Mouse (Mus musculus) MEL (cell line): ENCODE results near the gene Zcchc10. TPM values are rescaled to one million over a fixed set of nuclear protein-coding genes. Genes with fewer than 3 reads are reported as not detected.
"Not testable (repeated sequence)": the region's sequence is repeated elsewhere in the genome, so short reads cannot be mapped to it uniquely, and the experiment has no call there.

Experiments used
- DNase-seq: peaks from one replicate; pipeline ENCODE4 v3.0.0; 2011; ENCODE audit warnings: low read depth, low spot score
- H3K27ac ChIP-seq: 2 replicates; pipeline ENCODE4 v1.5.1; 2012; ENCODE audit warnings: low read depth, mild to moderate bottlenecking, control low read depth, low read length, moderate library complexity; ENCODE audit not compliant: control insufficient read depth
- H3K27me3 ChIP-seq, 2 experiments: fragments of 150-350 bp in 1 of 2; sonication (generic) in 1 of 2; 2 replicates each; pipeline ENCODE4 v1.6.1; 2012; ENCODE audit warnings: low read length in 2 of 2, mild to moderate bottlenecking in 2 of 2, improper control_type of control experiment in 1 of 2, moderate library complexity in 1 of 2; ENCODE audit not compliant: insufficient read depth in 2 of 2, control insufficient read depth in 1 of 2
- H3K36me3 ChIP-seq, 2 experiments: 2 replicates each; pipeline ENCODE4 v1.6.1; 2012 to 2014; ENCODE audit warnings: low read length in 2 of 2, improper control_type of control experiment in 1 of 2, inconsistent platforms in 1 of 2, mild to moderate bottlenecking in 1 of 2; ENCODE audit not compliant: insufficient read depth in 2 of 2, control insufficient read depth in 1 of 2
- H3K4me1 ChIP-seq, 2 experiments: fragments of 150-350 bp in 1 of 2; sonication (generic) in 1 of 2; 2 replicates each; pipeline ENCODE4 v1.6.1; 2012; ENCODE audit warnings: low read length in 2 of 2, improper control_type of control experiment in 1 of 2, mild to moderate bottlenecking in 1 of 2; ENCODE audit not compliant: insufficient read depth in 2 of 2, control insufficient read depth in 1 of 2
- H3K4me3 ChIP-seq, 2 experiments: fragments of 150-350 bp in 1 of 2; sonication (generic) in 1 of 2; 2 replicates each; pipeline ENCODE4 v1.5.1; 2012; ENCODE audit warnings: low read depth in 2 of 2, low read length in 2 of 2, mild to moderate bottlenecking in 2 of 2, moderate library complexity in 2 of 2, control low read depth in 1 of 2, improper control_type of control experiment in 1 of 2; ENCODE audit not compliant: control insufficient read depth in 1 of 2, insufficient read depth in 1 of 2
- H3K79me2 ChIP-seq: 2 replicates; pipeline ENCODE4 v1.6.1; 2012; ENCODE audit warnings: mild to moderate bottlenecking, low read length, moderate library complexity; ENCODE audit not compliant: control insufficient read depth, poor library complexity, insufficient read depth
- H3K9ac ChIP-seq: 2 replicates; pipeline ENCODE4 v1.6.1; 2012; ENCODE audit warnings: low read depth, mild to moderate bottlenecking, control low read depth, low read length, moderate library complexity; ENCODE audit not compliant: control insufficient read depth, poor library complexity, severe bottlenecking
- H3K9me3 ChIP-seq: fragments of 150-350 bp; sonication (generic); replicated peaks from 2 replicates; pipeline ENCODE4 v1.6.1; 2012; ENCODE audit warnings: mild to moderate bottlenecking, low read length, improper control_type of control experiment, moderate library complexity; ENCODE audit not compliant: insufficient read depth
- BHLHE40 ChIP-seq: IDR thresholded peaks from 2 replicates; pipeline ENCODE4 v1.6.1; 2012; ENCODE audit warnings: low read depth, mild to moderate bottlenecking, inconsistent platforms, low read length, improper control_type of control experiment, borderline replicate concordance
- CHD1 ChIP-seq: IDR thresholded peaks from 2 replicates; pipeline ENCODE4 v1.6.1; 2012; ENCODE audit warnings: low read depth, mild to moderate bottlenecking, inconsistent platforms, low read length, improper control_type of control experiment
- E2F4 ChIP-seq: IDR thresholded peaks from 2 replicates; pipeline ENCODE4 v1.6.1; 2011; ENCODE audit warnings: low read depth, low read length, improper control_type of control experiment, borderline replicate concordance
- EP300 ChIP-seq, 2 experiments: IDR thresholded peaks; 2 replicates each; pipeline ENCODE4 v1.6.1; 2011; ENCODE audit warnings: improper control_type of control experiment in 2 of 2, low read length in 2 of 2, low read depth in 1 of 2, mild to moderate bottlenecking in 1 of 2
- ETS1 ChIP-seq: IDR thresholded peaks from 2 replicates; pipeline ENCODE4 v1.6.1; 2012; ENCODE audit warnings: low read depth, mild to moderate bottlenecking, inconsistent platforms, low read length, improper control_type of control experiment, moderate library complexity
- GATA1 ChIP-seq: IDR thresholded peaks from 2 replicates; pipeline ENCODE4 v1.6.1; 2011; ENCODE audit warnings: low read depth, low read length, improper control_type of control experiment
- HCFC1 ChIP-seq: IDR thresholded peaks from 2 replicates; pipeline ENCODE4 v1.6.1; 2012; ENCODE audit warnings: low read depth, mild to moderate bottlenecking, inconsistent platforms, low read length, improper control_type of control experiment, moderate library complexity
- MAX ChIP-seq: IDR thresholded peaks from 2 replicates; pipeline ENCODE4 v1.6.1; 2011; ENCODE audit warnings: low read length, improper control_type of control experiment
- MXI1 ChIP-seq: IDR thresholded peaks from 2 replicates; pipeline ENCODE4 v1.6.1; 2011; ENCODE audit warnings: mild to moderate bottlenecking, low read depth, low read length, improper control_type of control experiment
- MYC ChIP-seq: IDR thresholded peaks from 2 replicates; pipeline ENCODE4 v1.6.1; 2011; ENCODE audit warnings: low read depth, mild to moderate bottlenecking, low read length, improper control_type of control experiment, moderate library complexity
- NELFE ChIP-seq: IDR thresholded peaks from 2 replicates; pipeline ENCODE4 v1.6.1; 2011; ENCODE audit warnings: low read depth, low read length, improper control_type of control experiment
- NRF1 ChIP-seq: IDR thresholded peaks from 2 replicates; pipeline ENCODE4 v1.6.1; 2014; ENCODE audit warnings: low read depth, mild to moderate bottlenecking, inconsistent platforms, low read length, improper control_type of control experiment, moderate library complexity; ENCODE audit not compliant: poor library complexity, insufficient read depth, severe bottlenecking
- POLR2A ChIP-seq, 2 experiments: IDR thresholded peaks; 2 replicates each; pipeline ENCODE4 v1.6.1; 2011 to 2012; ENCODE audit warnings: low read length in 2 of 2, mild to moderate bottlenecking in 2 of 2, control low read depth in 1 of 2, improper control_type of control experiment in 1 of 2, low read depth in 1 of 2, moderate library complexity in 1 of 2; ENCODE audit not compliant: control insufficient read depth in 1 of 2, insufficient read depth in 1 of 2, poor library complexity in 1 of 2
- POLR2AphosphoS2 ChIP-seq: IDR thresholded peaks from 2 replicates; pipeline ENCODE4 v1.6.1; 2011; ENCODE audit warnings: low read length, improper control_type of control experiment
- RCOR1 ChIP-seq: IDR thresholded peaks from 2 replicates; pipeline ENCODE4 v1.6.1; 2012; ENCODE audit warnings: low read depth, mild to moderate bottlenecking, inconsistent platforms, low read length, improper control_type of control experiment
- SIN3A ChIP-seq: IDR thresholded peaks from 2 replicates; pipeline ENCODE4 v1.6.1; 2012; ENCODE audit warnings: low read length, improper control_type of control experiment, inconsistent platforms
- TBP ChIP-seq: IDR thresholded peaks from 2 replicates; pipeline ENCODE4 v1.8.0; 2011; ENCODE audit warnings: low read depth, low read length, improper control_type of control experiment
- TCF12 ChIP-seq: IDR thresholded peaks from 2 replicates; pipeline ENCODE4 v1.6.1; 2014; ENCODE audit warnings: low read depth, mild to moderate bottlenecking, inconsistent platforms, low read length, improper control_type of control experiment, moderate library complexity
- USF1 ChIP-seq: IDR thresholded peaks from 2 replicates; pipeline ENCODE4 v1.6.1; 2014; ENCODE audit warnings: low read depth, mild to moderate bottlenecking, inconsistent platforms, low read length, improper control_type of control experiment, moderate library complexity
- USF2 ChIP-seq, 2 experiments: IDR thresholded peaks; 2 replicates each; pipeline ENCODE4 v1.6.1; 2011 to 2012; ENCODE audit warnings: improper control_type of control experiment in 2 of 2, low read length in 2 of 2, borderline replicate concordance in 1 of 2, inconsistent platforms in 1 of 2, low read depth in 1 of 2, mild to moderate bottlenecking in 1 of 2; ENCODE audit not compliant: insufficient read depth in 1 of 2
- ZMIZ1 ChIP-seq: IDR thresholded peaks from 2 replicates; pipeline ENCODE4 v1.6.1; 2012; ENCODE audit warnings: low read depth, mild to moderate bottlenecking, inconsistent platforms, low read length, improper control_type of control experiment, moderate library complexity
- ZNF384 ChIP-seq: IDR thresholded peaks from 2 replicates; pipeline ENCODE4 v1.6.1; 2012; ENCODE audit warnings: low read depth, mild to moderate bottlenecking, inconsistent platforms, low read length, improper control_type of control experiment
- polyA plus RNA-seq, 2 experiments: library from polyadenylated mRNA; stranded (reverse) in 1 of 2; unstranded in 1 of 2; fragments of >175 nt in 1 of 2; fragments of >200 nt in 1 of 2; gene quantifications; 2 replicates each; pipeline versions ENCODE4 v1.2.1 to v1.2.4; 2012; ENCODE audit warnings: low replicate concordance in 2 of 2, low read depth in 1 of 2; ENCODE audit not compliant: insufficient read length in 2 of 2, insufficient read depth in 1 of 2, missing spikeins in 1 of 2
- total RNA-seq: library from RNA; depleted of rRNA; stranded (reverse); fragments of 300-350 nt; gene quantifications from 2 replicates; pipeline ENCODE4 v1.2.3, GENCODE M21; 2012

Zcchc10 gene
- total and polyA plus RNA-seq, 3 experiments, result 11.6 to 169 (median 36.2) TPM

- not testable (repeated sequence) for H3K27ac ChIP-seq, DNase-seq, H3K79me2 ChIP-seq, H3K27me3 ChIP-seq, H3K4me3 ChIP-seq, H3K9ac ChIP-seq, H3K9me3 ChIP-seq
- Histone ChIP-seq H3K4me1 (peaks cover 17 to 21% of the 10 kb centered on the region in 2 experiments), H3K36me3 (peaks cover 0 to 21% of the 10 kb centered on the region in 2 experiments; a peak in 2 of 4 replicates)
- TF ChIP-seq TBP (0 out of 2 replicates have a peak, but pooled peaks have one; percentile 35), ZNF384 (peak; percentile 69)
Observed at GRCm38 (mm10) chr11:53318568-53318967, 5.9 kb upstream of the Zcchc10 start.

- Histone ChIP-seq H3K9ac (peak overlapping the region; percentile 66), H3K27ac (peak overlapping the region; percentile 74), H3K4me3 (peak overlapping the region; percentile 5 to 41; a peak in 3 of 4 replicates), H3K36me3 (peaks cover 0 to 21% of the 10 kb centered on the region in 2 experiments; a peak in 2 of 4 replicates), H3K4me1 (peaks cover 13 to 21% of the 10 kb centered on the region in 2 experiments)
- TF ChIP-seq USF1 (peak; percentile 89), TBP (peak; percentile 72), NRF1 (peak; percentile 79), SIN3A (peak; percentile 72; the same call in 1 of the 2 replicates), MAX (peak; percentile 80), ZMIZ1 (peak; percentile 67; the same call in 1 of the 2 replicates), EP300 (IDR thresholded peaks at IDR 0.05; ENCODE audit: low read depth in 1 of 2, low read length in 2 of 2) (peak; percentile 14 to 75; a peak in 3 of 4 replicates), POLR2A (IDR thresholded peaks at IDR 0.05; ENCODE audit: control insufficient read depth in 1 of 2, insufficient read depth in 1 of 2, low read depth in 1 of 2, low read length in 2 of 2, poor library complexity in 1 of 2) (peak; percentile 71 to 72), E2F4 (0 out of 2 replicates have a peak, but pooled peaks have one; percentile 52), GATA1 (peak; percentile 50), RCOR1 (peak; percentile 44; the same call in 1 of the 2 replicates), MYC (peak; percentile 70; the same call in 1 of the 2 replicates), NELFE (peak; percentile 76), HCFC1 (peak; percentile 77), TCF12 (peak; percentile 72; the same call in 1 of the 2 replicates), ETS1 (peak; percentile 89), POLR2AphosphoS2 (peak; percentile 74; the same call in 1 of the 2 replicates), BHLHE40 (peak; percentile 94), CHD1 (peak; percentile 70; the same call in 1 of the 2 replicates), USF2 (IDR thresholded peaks at IDR 0.05; ENCODE audit: borderline replicate concordance in 1 of 2, insufficient read depth in 1 of 2, low read depth in 1 of 2, low read length in 2 of 2) (peak in 1 of 2 experiments; percentile 72; a peak in 1 of 4 replicates), MXI1 (peak; percentile 48; the same call in 1 of the 2 replicates)
- H3K27me3 ChIP-seq, H3K9me3 ChIP-seq, H3K79me2 ChIP-seq: not testable (repeated sequence)
- peak; percentile 93 for DNase-seq
Observed at GRCm38 (mm10) chr11:53319867-53320266, 4.6 kb upstream of the Zcchc10 start.
